Mouse (Mus musculus): ENCODE measurements at regions not wholly inside any gene's neighbourhood (a gene's known extent, or its start where the extent isn't known, plus 50 kb on each side); places are given as distances from the start of the nearest gene placed in this dataset.

DNA sequence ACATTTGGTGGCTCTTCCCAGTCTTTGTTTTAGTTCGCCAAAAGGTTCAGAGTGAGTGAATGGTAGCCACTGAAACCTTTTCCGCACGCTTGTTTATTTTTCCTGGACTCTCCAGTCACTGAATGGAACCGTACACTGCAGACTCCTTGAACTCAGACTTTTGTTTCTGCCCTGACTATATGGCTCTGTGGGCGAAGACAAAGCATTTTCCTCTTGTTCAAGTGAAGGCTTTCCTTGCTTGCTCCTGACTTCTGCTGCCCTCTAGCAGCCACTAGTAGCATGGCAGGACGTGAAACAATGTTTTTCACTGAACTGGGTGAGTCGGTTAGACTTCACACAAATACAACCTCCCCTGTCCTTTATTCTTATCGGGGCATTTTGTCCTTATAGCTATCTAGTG, 113.9 kb downstream of the Ndufa4 start:
- TF ChIP-seq GATA1 (IDR thresholded peaks at IDR 0.05; ENCODE audit: low read length) (no peak), TAL1 (IDR thresholded peaks at IDR 0.05; ENCODE audit: low read length) (no peak)

All from erythroblast, embryonic 14.5 days (primary cell).